Mouse (Mus musculus) kidney, embryonic 14.5 days (tissue): ENCODE measurements around the gene Zfp3. TPM values are rescaled to one million over a fixed set of nuclear protein-coding genes. Genes with fewer than 3 reads are reported as not detected.

Experiments
- ATAC-seq: fragments of 200-750 bp; cut with Nextera tagmentation; 2 replicates; pipeline ENCODE4 v1.8.0; 2017; ENCODE audit warnings: moderate number of reproducible peaks, mild to moderate bottlenecking, moderate TSS enrichment, moderate library complexity; ENCODE audit not compliant: low FRiP score, low TSS enrichment
- H3K27ac ChIP-seq: fragments of 300-500 bp; sonication (generic); 2 replicates; pipeline ENCODE4 v1.5.1; 2014; ENCODE audit warnings: low read depth, mild to moderate bottlenecking, low read length, moderate library complexity, mixed read lengths
- H3K27me3 ChIP-seq: fragments of 300-500 bp; sonication (generic); 2 replicates; pipeline ENCODE4 v1.6.1; 2014; ENCODE audit warnings: mild to moderate bottlenecking, low read length; ENCODE audit not compliant: control insufficient read depth, insufficient read depth
- H3K36me3 ChIP-seq: fragments of 300-500 bp; sonication (generic); 2 replicates; pipeline ENCODE4 v1.6.1; 2014; ENCODE audit warnings: low read length, mixed read lengths; ENCODE audit not compliant: control insufficient read depth, insufficient read depth
- H3K4me1 ChIP-seq: fragments of 300-500 bp; sonication (generic); 2 replicates; pipeline ENCODE4 v1.6.1; 2014; ENCODE audit warnings: low read length, mixed read lengths; ENCODE audit not compliant: control insufficient read depth, insufficient read depth
- H3K4me2 ChIP-seq: fragments of 300-500 bp; sonication (generic); replicated peaks from 2 replicates; pipeline ENCODE4 v1.6.1; 2014; ENCODE audit warnings: low read depth, mild to moderate bottlenecking, low read length
- H3K4me3 ChIP-seq: fragments of 300-500 bp; sonication (generic); 2 replicates; pipeline ENCODE4 v1.5.1; 2014; ENCODE audit warnings: mild to moderate bottlenecking, low read length
- H3K9ac ChIP-seq: fragments of 300-500 bp; sonication (generic); 2 replicates; pipeline ENCODE4 v1.6.1; 2014; ENCODE audit warnings: low read depth, mild to moderate bottlenecking, low read length, moderate library complexity
- H3K9me3 ChIP-seq: fragments of 300-500 bp; sonication (generic); 2 replicates; pipeline ENCODE4 v1.6.1; 2016; ENCODE audit warnings: low read length; ENCODE audit not compliant: control insufficient read depth
- WGBS: fragments of 180-500 bp; shearing (Covaris S2); extraction: QIAGEN DNeasy Blood & Tissue Kit; methylation state at CpG from one replicate; pipeline ENCODE4 v1.1.7; 2014; 5-methylcytosine and 5-hydroxymethylcytosine counted together
- polyA plus RNA-seq: library from polyadenylated mRNA; unstranded; fragments of >200 nt; fragmentation: Nextera tagmentation; extraction: Ambion mirVana; gene quantifications from 2 replicates; pipeline ENCODE4 v1.2.1, GENCODE M21; 2014

Zfp3 gene
- polyA plus RNA-seq = 3.6 and 6.9 TPM in 2 replicates

GRCm38 (mm10) chr11:70763936-70764808 is at the start of gene Zfp3:
TSS of gene Zfp3 (plus strand) at chr11:70764209.
- Histone ChIP-seq H3K27ac (peak within 1 kb of the TSS; percentile 86), H3K27me3 (no peaks in the 10 kb centered on the region), H3K9ac (peak within 1 kb of the TSS; percentile 82), H3K4me2 (peak within 1 kb of the TSS; percentile 75), H3K36me3 (no peaks in the 10 kb centered on the region; the same call in 1 of the 2 replicates), H3K4me3 (peak within 1 kb of the TSS; percentile 78), H3K9me3 (no peaks in the 10 kb centered on the region), H3K4me1 (no peaks in the 10 kb centered on the region; the same call in 1 of the 2 replicates)
- under 1% methylated on average over 77 of the region's 78 CpGs for WGBS
- ATAC-seq = peak; percentile 89

- 86% methylated on average over 6 of the region's 6 CpGs for WGBS
- no peaks in the 10 kb centered on the region for H3K27me3 ChIP-seq
- H3K9me3 ChIP-seq = no peaks in the 10 kb centered on the region
- H3K4me1 ChIP-seq = no peaks in the 10 kb centered on the region
- no peak overlapping the region for H3K4me3 ChIP-seq
- H3K9ac ChIP-seq = no peak overlapping the region
- H3K4me2 ChIP-seq = no peak overlapping the region
- peaks cover 67% of the 10 kb centered on the region for H3K36me3 ChIP-seq
- H3K27ac ChIP-seq = no peak overlapping the region
- no peak for ATAC-seq
These were observed 48.2 kb upstream of the Zfp3 start for GRCm38 (mm10) chr11:70715832-70716231.

GRCm38 (mm10) chr11:70718481-70718880 is 45.5 kb upstream of the Zfp3 start:
- Histone ChIP-seq H3K27me3 (no peaks in the 10 kb centered on the region), H3K36me3 (peaks cover 64% of the 10 kb centered on the region), H3K4me3 (no peak overlapping the region), H3K4me2 (no peak overlapping the region), H3K9ac (no peak overlapping the region), H3K4me1 (no peaks in the 10 kb centered on the region), H3K9me3 (no peaks in the 10 kb centered on the region), H3K27ac (no peak overlapping the region)
- WGBS = 75% methylated on average over 5 of the region's 5 CpGs
- ATAC-seq = no peak

GRCm38 (mm10) chr11:70720567-70720966 is 43.4 kb upstream of the Zfp3 start:
- H3K27me3 ChIP-seq = no peaks in the 10 kb centered on the region
- 92% methylated on average over 3 of the region's 3 CpGs for WGBS

DNA sequence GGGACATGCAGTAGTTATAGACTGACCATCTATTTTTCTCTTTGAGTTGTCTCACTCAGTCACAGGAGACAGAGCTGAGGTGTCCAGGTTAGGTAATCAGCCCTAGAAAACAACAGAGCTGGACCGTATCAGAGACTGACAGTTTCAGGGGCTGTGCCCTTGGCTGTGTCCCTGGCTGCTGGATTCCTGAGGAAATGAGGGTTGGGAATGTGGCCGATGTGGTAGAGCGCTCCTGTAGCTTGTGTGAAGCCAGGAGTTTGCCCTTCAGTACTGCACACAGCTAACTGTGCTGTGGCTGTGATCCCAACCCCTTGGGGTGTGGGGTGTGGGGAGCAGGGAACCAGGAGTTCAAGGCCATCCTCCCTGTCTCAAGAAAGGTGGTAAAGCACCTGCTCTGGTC is 42.9 kb upstream of the Zfp3 start:
- Histone ChIP-seq H3K4me1 (no peaks in the 10 kb centered on the region), H3K27ac (no peak overlapping the region)

More at GRCm38 (mm10) chr11:70720567-70720966, 43.4 kb upstream of the Zfp3 start:
- ATAC-seq = no peak
- Histone ChIP-seq H3K4me2 (no peak overlapping the region), H3K4me1 (no peaks in the 10 kb centered on the region), H3K9me3 (no peaks in the 10 kb centered on the region), H3K9ac (no peak overlapping the region), H3K27ac (no peak overlapping the region), H3K4me3 (no peak overlapping the region), H3K36me3 (peaks cover 78% of the 10 kb centered on the region)

DNA sequence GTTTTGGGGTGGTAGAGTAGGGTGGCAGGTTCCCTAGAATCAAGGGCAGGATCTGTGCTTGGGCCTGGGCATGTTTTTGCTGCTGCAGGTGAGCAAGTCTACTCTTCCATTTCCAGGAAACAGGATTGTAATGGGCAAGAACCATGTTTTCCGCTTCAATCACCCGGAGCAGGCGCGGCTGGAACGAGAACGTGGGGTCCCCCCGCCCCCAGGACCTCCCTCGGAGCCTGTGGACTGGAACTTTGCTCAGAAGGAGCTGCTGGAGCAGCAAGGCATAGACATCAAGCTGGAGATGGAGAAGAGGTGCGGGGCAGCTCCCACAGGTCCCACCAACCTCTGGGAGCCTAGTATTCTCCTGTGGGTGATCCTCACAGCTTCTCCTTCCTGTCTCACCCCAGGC is 39.3 kb upstream of the Zfp3 start:
- no peak for ATAC-seq
- 85% methylated on average over 9 of the region's 9 CpGs for WGBS
- Histone ChIP-seq H3K27me3 (no peaks in the 10 kb centered on the region), H3K9ac (no peak overlapping the region), H3K4me2 (no peak overlapping the region), H3K9me3 (no peaks in the 10 kb centered on the region), H3K4me3 (no peak overlapping the region), H3K4me1 (no peaks in the 10 kb centered on the region), H3K27ac (no peak overlapping the region), H3K36me3 (peaks cover 80% of the 10 kb centered on the region)

More for the DNA sequence above, 42.9 kb upstream of the Zfp3 start:
- no peak overlapping the region for H3K9ac ChIP-seq
- no peaks in the 10 kb centered on the region for H3K9me3 ChIP-seq
- 85% methylated on average over 3 of the region's 3 CpGs for WGBS
- H3K4me3 ChIP-seq = no peak overlapping the region
- no peak overlapping the region for H3K4me2 ChIP-seq
- no peak for ATAC-seq
- no peaks in the 10 kb centered on the region for H3K27me3 ChIP-seq
- H3K36me3 ChIP-seq = peaks cover 80% of the 10 kb centered on the region

GRCm38 (mm10) chr11:70726585-70726984 is 37.4 kb upstream of the Zfp3 start:
- H3K9me3 ChIP-seq = no peaks in the 10 kb centered on the region
- no peak for ATAC-seq
- 92% methylated on average over 2 of the region's 2 CpGs for WGBS
- H3K4me1 ChIP-seq = no peaks in the 10 kb centered on the region
- no peaks in the 10 kb centered on the region for H3K27me3 ChIP-seq
- H3K4me2 ChIP-seq = no peak overlapping the region
- H3K27ac ChIP-seq = no peak overlapping the region
- peaks cover 65% of the 10 kb centered on the region for H3K36me3 ChIP-seq
- H3K9ac ChIP-seq = no peak overlapping the region
- no peak overlapping the region for H3K4me3 ChIP-seq

GRCm38 (mm10) chr11:70727385-70727784 is 36.6 kb upstream of the Zfp3 start:
- ATAC-seq = no peak
- WGBS = 90% methylated on average over 5 of the region's 5 CpGs
- no peaks in the 10 kb centered on the region for H3K9me3 ChIP-seq

GRCm38 (mm10) chr11:70730427-70731038 is 33.5 kb upstream of the Zfp3 start:
- ATAC-seq = no peak

More at GRCm38 (mm10) chr11:70727385-70727784, 36.6 kb upstream of the Zfp3 start:
- H3K36me3 ChIP-seq = peaks cover 60% of the 10 kb centered on the region
- H3K4me1 ChIP-seq = no peaks in the 10 kb centered on the region
- H3K4me3 ChIP-seq = no peak overlapping the region
- no peaks in the 10 kb centered on the region for H3K27me3 ChIP-seq
- no peak overlapping the region for H3K27ac ChIP-seq
- no peak overlapping the region for H3K9ac ChIP-seq
- H3K4me2 ChIP-seq = no peak overlapping the region

More at GRCm38 (mm10) chr11:70730427-70731038, 33.5 kb upstream of the Zfp3 start:
- peaks cover 36% of the 10 kb centered on the region for H3K36me3 ChIP-seq
- H3K4me1 ChIP-seq = no peaks in the 10 kb centered on the region
- H3K4me3 ChIP-seq = no peak overlapping the region
- H3K27me3 ChIP-seq = no peaks in the 10 kb centered on the region
- no peaks in the 10 kb centered on the region for H3K9me3 ChIP-seq
- H3K4me2 ChIP-seq = no peak overlapping the region
- WGBS = 84% methylated on average over 9 of the region's 9 CpGs
- no peak overlapping the region for H3K27ac ChIP-seq
- no peak overlapping the region for H3K9ac ChIP-seq
